Mouse (Mus musculus): ENCODE measurements around the gene Pigg.

GRCm38 (mm10) chr5:108349511-108350148, 37.2 kb downstream of the Pigg start:
- TF ChIP-seq CTCF (IDR thresholded peaks at IDR 0.05; ENCODE audit: borderline replicate concordance, insufficient read depth, low read length) (no peak), POLR2A (IDR thresholded peaks at IDR 0.05; ENCODE audit: low read depth, low read length) (no peak)
